8 mouse cellular contexts compared by ENCODE assay signal in the genomic region with DNA sequence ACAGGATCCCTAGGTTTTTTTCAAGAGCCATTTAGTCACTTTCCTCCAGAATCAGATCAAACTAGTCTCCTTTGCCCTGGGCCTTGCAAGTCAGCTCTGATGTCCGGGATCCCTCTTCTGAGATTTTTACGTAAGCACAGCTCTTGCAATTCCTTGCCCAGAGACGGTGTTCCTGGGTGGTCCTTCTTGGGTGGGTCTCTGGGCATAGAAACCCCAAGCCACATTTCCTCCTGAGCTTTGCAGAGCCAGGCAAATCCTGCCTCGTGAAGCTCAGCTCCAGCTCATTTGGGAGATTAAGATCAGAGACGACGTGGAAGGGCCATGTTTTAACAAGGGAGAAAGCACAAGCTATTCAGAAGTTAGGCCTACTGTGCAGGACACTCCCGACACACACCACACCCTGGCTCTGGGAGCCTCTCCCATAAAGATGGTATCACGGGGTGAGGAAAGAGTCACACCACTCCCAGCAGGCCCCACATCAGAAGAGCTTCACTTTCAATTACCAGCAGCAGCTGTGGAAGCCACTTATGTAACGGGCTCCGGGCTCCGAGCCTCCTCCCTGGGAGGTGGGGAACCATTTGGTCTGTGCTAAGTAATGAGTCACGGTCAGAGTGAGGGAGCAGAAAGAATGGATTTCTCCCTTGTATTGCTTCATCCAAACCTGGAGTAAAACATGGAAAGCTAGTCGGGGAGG.
DNase-seq lines count a peak whose midpoint lies in the region; ATAC-seq and TF ChIP-seq lines count a peak whose summit lies in the region.

No protein-coding gene starts in this region.

- no peak for TF ChIP-seq POLR2A in kidney, adult 2 months (IDR thresholded peaks at IDR 0.05; ENCODE audit: low read depth, low read length)

- no peak overlapping the region for H3K27ac ChIP-seq in kidney, adult 2 months (ENCODE audit: insufficient read depth, low read depth, low read length)
- peak overlapping the region; percentile 72 for H3K27ac ChIP-seq in embryonic facial prominence, embryonic 15.5 days (replicated peaks)
- H3K27ac ChIP-seq in heart, embryonic 15.5 days: no peak overlapping the region
- H3K27ac ChIP-seq in lung, embryonic 16.5 days (ENCODE audit: low read length): 0 out of 2 replicates have a peak overlapping the region, but pooled peaks have one; percentile 19

- no peaks in the 10 kb centered on the region for H3K36me3 ChIP-seq in kidney, adult 2 months (ENCODE audit: control insufficient read depth, insufficient read depth, low read length)
- no peaks in the 10 kb centered on the region for H3K36me3 ChIP-seq in embryonic facial prominence, embryonic 15.5 days
- no peaks in the 10 kb centered on the region for H3K36me3 ChIP-seq in heart, embryonic 15.5 days
- H3K36me3 ChIP-seq in lung, embryonic 16.5 days (ENCODE audit: control insufficient read depth, insufficient read depth, low read length): no peaks in the 10 kb centered on the region

- DNase-seq in kidney, adult 11 months: peak; percentile 5
- DNase-seq in kidney, adult 2 months: no peak
- DNase-seq in kidney, postnatal 25 days: peak; percentile 6 to 49
- peak; percentile 74 for DNase-seq in retina, postnatal 1 day

- WGBS in kidney, adult 2 months: 47% methylated on average over 13 of the region's 13 CpGs
- 11% methylated on average over 13 of the region's 13 CpGs for WGBS in embryonic facial prominence, embryonic 15.5 days
- WGBS in heart, embryonic 15.5 days: 36% methylated on average over 13 of the region's 13 CpGs
- WGBS in lung, embryonic 16.5 days: 28% methylated on average over 13 of the region's 13 CpGs

- H3K27me3 ChIP-seq in kidney, adult 2 months (replicated peaks; ENCODE audit: control insufficient read depth, insufficient read depth, low read length): no peaks in the 10 kb centered on the region
- H3K27me3 ChIP-seq in embryonic facial prominence, embryonic 15.5 days: no peaks in the 10 kb centered on the region
- H3K27me3 ChIP-seq in heart, embryonic 15.5 days: no peaks in the 10 kb centered on the region
- no peaks in the 10 kb centered on the region for H3K27me3 ChIP-seq in lung, embryonic 16.5 days (ENCODE audit: control insufficient read depth, insufficient read depth, low read depth, low read length)

- no peak for TF ChIP-seq CTCF in kidney, adult 2 months (conservative IDR thresholded peaks at IDR 0.05; ENCODE audit: insufficient read depth, insufficient read length, low read depth, low read length)

- no peaks in the 10 kb centered on the region for H3K9me3 ChIP-seq in embryonic facial prominence, embryonic 15.5 days (replicated peaks)
- H3K9me3 ChIP-seq in heart, embryonic 15.5 days (replicated peaks): no peaks in the 10 kb centered on the region
- no peaks in the 10 kb centered on the region for H3K9me3 ChIP-seq in lung, embryonic 16.5 days (ENCODE audit: control insufficient read depth, low read length)

- H3K4me3 ChIP-seq in kidney, adult 2 months (ENCODE audit: insufficient read depth, low read depth, low read length): no peak overlapping the region
- H3K4me3 ChIP-seq in embryonic facial prominence, embryonic 15.5 days (replicated peaks): no peak overlapping the region
- H3K4me3 ChIP-seq in heart, embryonic 15.5 days: no peak overlapping the region
- H3K4me3 ChIP-seq in lung, embryonic 16.5 days (ENCODE audit: low read length): no peak overlapping the region

- no peaks in the 10 kb centered on the region for H3K4me1 ChIP-seq in kidney, adult 2 months (ENCODE audit: control insufficient read depth, insufficient read depth, low read length)
- peaks cover 16% of the 10 kb centered on the region for H3K4me1 ChIP-seq in embryonic facial prominence, embryonic 15.5 days
- no peaks in the 10 kb centered on the region; the same call in 1 of the 2 replicates for H3K4me1 ChIP-seq in heart, embryonic 15.5 days (replicated peaks)
- H3K4me1 ChIP-seq in lung, embryonic 16.5 days (replicated peaks; ENCODE audit: control insufficient read depth, insufficient read depth, low read length): no peaks in the 10 kb centered on the region

- no peak overlapping the region for H3K9ac ChIP-seq in embryonic facial prominence, embryonic 15.5 days
- no peak overlapping the region for H3K9ac ChIP-seq in heart, embryonic 15.5 days
- H3K9ac ChIP-seq in lung, embryonic 16.5 days (ENCODE audit: low read length): no peak overlapping the region

- peak; percentile 87 for ATAC-seq in embryonic facial prominence, embryonic 15.5 days (ENCODE audit: insufficient number of reproducible peaks, low FRiP score, low TSS enrichment, low read depth)
- peak; percentile 39; the same call in 1 of the 2 replicates for ATAC-seq in heart, embryonic 15.5 days (replicated peaks; ENCODE audit: insufficient number of reproducible peaks, insufficient read depth, low FRiP score, low read depth)
- peak; percentile 75 for ATAC-seq in lung, embryonic 16.5 days (ENCODE audit: low read depth)
- no peak for ATAC-seq in erythroblast, adult 5-6 weeks (replicated peaks; ENCODE audit: low FRiP score, poor library complexity, severe bottlenecking)

- peak overlapping the region; percentile 6; the same call in 1 of the 2 replicates for H3K4me2 ChIP-seq in embryonic facial prominence, embryonic 15.5 days (replicated peaks)
- H3K4me2 ChIP-seq in heart, embryonic 15.5 days: no peak overlapping the region
- no peak overlapping the region for H3K4me2 ChIP-seq in lung, embryonic 16.5 days (ENCODE audit: low read depth, low read length)

Comparison
In these comparisons a context has a peak if more than half of its experiments do, and no peak if none do; other contexts are left out.
1. H3K27ac ChIP-seq: peak in embryonic facial prominence, embryonic 15.5 days (single experiment) and lung, embryonic 16.5 days (single experiment); none in kidney, adult 2 months (single experiment) and heart, embryonic 15.5 days (single experiment).